Mouse (Mus musculus) adrenal gland, adult 8-10 months (tissue): ENCODE results near the gene Krt79. TPM values are rescaled to one million over a fixed set of nuclear protein-coding genes. Genes with fewer than 3 reads are reported as not detected.

ENCODE experiments used
- DNase-seq: peaks from one replicate; pipeline ENCODE4 v3.0.0; 2022
- microRNA-seq, 2 experiments: library from miRNA; unstranded; fragments of <30 nt; microRNA quantifications; one replicate each; pipeline ENCODE4 v1.2.0; 2022
- total RNA-seq, 4 experiments: library from RNA; stranded (reverse); gene quantifications; 2 replicates each; pipeline ENCODE4 v1.2.4; 2022

The Krt79 gene
- total RNA-seq, 4 experiments from 2014 or later, result 0.37 to 2.0 (median 0.57) TPM

- no peak for DNase-seq
These were observed 10.5 kb downstream of the Krt79 start for GRCm38 (mm10) chr15:101929666-101930065.

- no peak for DNase-seq
These were observed 11.0 kb downstream of the Krt79 start for GRCm38 (mm10) chr15:101929087-101929486.

GRCm38 (mm10) chr15:101927340-101928080, 12.6 kb downstream of the Krt79 start:
- DNase-seq, result peak; percentile 42

GRCm38 (mm10) chr15:101925041-101925440, 15.1 kb downstream of the Krt79 start:
- no peak for DNase-seq

GRCm38 (mm10) chr15:101924635-101925034, 15.5 kb downstream of the Krt79 start, which contains the start of gene Krt4:
Gene Krt4 (minus strand): TSS chr15:101924735.
- DNase-seq, result no peak

- no peak for DNase-seq
These were observed 17.8 kb downstream of the Krt79 start for GRCm38 (mm10) chr15:101922296-101922695.

- DNase-seq, result no peak
These were observed 24.1 kb downstream of the Krt79 start for GRCm38 (mm10) chr15:101916072-101916471.

- no peak for DNase-seq
These were observed 35.3 kb downstream of the Krt79 start for GRCm38 (mm10) chr15:101904849-101905248.

GRCm38 (mm10) chr15:101902171-101903149, 37.7 kb downstream of the Krt79 start:
- DNase-seq, result no peak

GRCm38 (mm10) chr15:101895216-101895615, 44.9 kb downstream of the Krt79 start:
- peak; percentile 53 for DNase-seq

GRCm38 (mm10) chr15:101892820-101893219, 47.3 kb downstream of the Krt79 start, which contains the start of gene Krt76:
Gene Krt76 (minus strand): TSS chr15:101892920.
- DNase-seq, result no peak

GRCm38 (mm10) chr15:101879776-101880175, 60.3 kb downstream of the Krt79 start:
- DNase-seq, result no peak

Small RNA genes lying within 50 kb of the gene (microRNA-seq; reads per million reads assigned to microRNA genes)
- 0 reads per million in 2 experiments for gene Gm44356

Other genes with a start within 250 kb of the Krt79 start
- gene Krt6a, start 246.0 kb downstream of the Krt79 start, total RNA-seq, result not detected
- not detected for gene Krt5, start 227.4 kb downstream of the Krt79 start, total RNA-seq
- not detected for gene Krt71, start 197.2 kb downstream of the Krt79 start, total RNA-seq
- not detected for gene Krt72, start 153.9 kb downstream of the Krt79 start, total RNA-seq
- not detected for gene Krt73, start 138.0 kb downstream of the Krt79 start, total RNA-seq
- not detected for gene Krt2, start 122.2 kb downstream of the Krt79 start, total RNA-seq
- 1 to 10 TPM in 1 of 4 experiments, under 1 TPM in 3; 0.20 to 1.0 (median 0.58) TPM for gene Krt1, start 89.5 kb downstream of the Krt79 start, total RNA-seq
- not detected for gene Krt77, start 70.6 kb downstream of the Krt79 start, total RNA-seq
- gene Krt76, start 47.4 kb downstream of the Krt79 start, total RNA-seq, result under 1 TPM in 2 of 4 experiments, not detected in 2; 0.29 to 0.31 TPM
- gene Krt4, start 15.6 kb downstream of the Krt79 start, total RNA-seq, result not detected
- not detected for gene Krt78, start 14.0 kb upstream of the Krt79 start, total RNA-seq
- 1 to 10 TPM in 2 of 4 experiments, under 1 TPM in 2; 0.49 to 1.3 (median 0.77) TPM for gene Krt8, start 64.2 kb upstream of the Krt79 start, total RNA-seq
- gene Krt18, start 87.9 kb upstream of the Krt79 start, total RNA-seq, result 1 to 10 TPM; 1.3 to 2.4 (median 1.9) TPM
- gene Eif4b, start 133.4 kb upstream of the Krt79 start, total RNA-seq, result 100 to 1,000 TPM; 232 to 294 (median 272) TPM
- 100 to 1,000 TPM in 2 of 4 experiments, 10 to 100 TPM in 2; 77.5 to 129 (median 107) TPM for gene Tns2, start 160.1 kb upstream of the Krt79 start, total RNA-seq
- gene Spryd3, start 195.9 kb upstream of the Krt79 start, total RNA-seq, result 10 to 100 TPM; 46.6 to 70.4 (median 57.7) TPM
- gene Igfbp6, start 204.0 kb upstream of the Krt79 start, total RNA-seq, result 10 to 100 TPM; 37.0 to 63.8 (median 49.2) TPM
- gene Soat2, start 210.2 kb upstream of the Krt79 start, total RNA-seq, result under 1 TPM; 0.15 to 0.43 (median 0.26) TPM